In the genomic region with DNA sequence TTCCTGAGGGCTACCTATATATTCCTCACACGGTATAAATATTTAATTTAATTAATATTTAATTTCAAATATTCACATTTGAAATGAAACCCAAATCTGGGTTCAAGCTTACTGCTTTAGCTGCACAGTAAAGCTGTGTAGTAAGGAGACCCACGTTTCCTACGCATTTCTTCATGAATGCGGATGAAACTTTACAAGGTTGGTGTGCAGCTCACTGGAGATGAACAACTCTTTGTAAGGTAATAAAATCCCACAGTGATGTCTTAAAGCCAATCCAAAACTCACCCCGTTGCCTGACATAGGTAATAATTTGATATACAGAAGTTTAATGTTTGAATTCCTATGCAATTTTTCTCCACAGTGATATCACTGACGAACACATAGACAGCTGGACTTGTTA, we compare ENCODE assay signal across 27 mouse cellular contexts. TPM values are rescaled to one million over a fixed set of nuclear protein-coding genes. Genes with fewer than 3 reads are reported as not detected.
"Had no signal": no experiment of that assay in that cellular context is flagged by ENCODE, and none has a peak within 500 bp of the region (broad histone marks: within the 10 kb centered on the region; RNA-seq: fewer than 3 reads in every experiment).

No protein-coding gene starts in this region.

- H3K9ac ChIP-seq: embryonic facial prominence, embryonic 12.5 days; embryonic facial prominence, embryonic 13.5 days; embryonic facial prominence, embryonic 15.5 days; forebrain, embryonic 12.5 days; forebrain, embryonic 13.5 days; forebrain, embryonic 15.5 days; forebrain, postnatal 0 days had no signal

- DNase-seq: cerebellum, adult 9-10 months; cerebellum, adult 9-11 months; cerebellum, postnatal 10 days; cerebellum, postnatal 14 days; cerebellum, postnatal 25 days; cerebellum, postnatal 36 days; embryo, embryonic 11 days; forebrain, postnatal 0 days; gastrocnemius, adult 2 months; gastrocnemius, postnatal 10 days; gastrocnemius, postnatal 14 days; gastrocnemius, postnatal 25 days; gastrocnemius, postnatal 36 days; heart, adult 11 months; heart, adult 18-20 months; heart, adult 2 months had no signal

- H3K4me3 ChIP-seq: embryonic facial prominence, embryonic 10.5 days; embryonic facial prominence, embryonic 12.5 days; embryonic facial prominence, embryonic 13.5 days; embryonic facial prominence, embryonic 15.5 days; erythroblast, embryonic 14.5 days; forebrain, embryonic 10.5 days; forebrain, embryonic 12.5 days; forebrain, embryonic 13.5 days; forebrain, embryonic 15.5 days; gastrocnemius, adult 2 months; heart, adult 2 months; heart, embryonic 10.5 days had no signal

- H3K27me3 ChIP-seq: embryonic facial prominence, embryonic 12.5 days; embryonic facial prominence, embryonic 13.5 days; embryonic facial prominence, embryonic 15.5 days; forebrain, embryonic 12.5 days; forebrain, embryonic 13.5 days; forebrain, embryonic 15.5 days had no signal

- H3K9me3 ChIP-seq: embryonic facial prominence, embryonic 10.5 days; embryonic facial prominence, embryonic 12.5 days; embryonic facial prominence, embryonic 13.5 days; embryonic facial prominence, embryonic 15.5 days; forebrain, embryonic 10.5 days; forebrain, embryonic 12.5 days; forebrain, embryonic 13.5 days; forebrain, embryonic 15.5 days; heart, embryonic 10.5 days had no signal

- H3K4me2 ChIP-seq: embryonic facial prominence, embryonic 12.5 days; embryonic facial prominence, embryonic 13.5 days; embryonic facial prominence, embryonic 15.5 days; forebrain, embryonic 12.5 days; forebrain, embryonic 13.5 days; forebrain, embryonic 15.5 days had no signal

- H3K27ac ChIP-seq: embryonic facial prominence, embryonic 10.5 days; embryonic facial prominence, embryonic 12.5 days; embryonic facial prominence, embryonic 13.5 days; embryonic facial prominence, embryonic 15.5 days; forebrain, embryonic 10.5 days; forebrain, embryonic 12.5 days; forebrain, embryonic 13.5 days; forebrain, embryonic 15.5 days; gastrocnemius, adult 2 months; heart, adult 2 months; heart, embryonic 10.5 days had no signal

- H3K4me1 ChIP-seq: embryonic facial prominence, embryonic 10.5 days; embryonic facial prominence, embryonic 12.5 days; embryonic facial prominence, embryonic 13.5 days; embryonic facial prominence, embryonic 15.5 days; forebrain, embryonic 10.5 days; forebrain, embryonic 12.5 days; forebrain, embryonic 13.5 days; forebrain, embryonic 15.5 days; heart, embryonic 10.5 days had no signal

RNA-seq across cellular contexts. Expression of a gene that starts 58.9 kb away (rescaled TPM):
- total RNA-seq: granulocyte monocyte progenitor cell, adult 5-6 weeks had no signal
- polyA plus RNA-seq: erythroblast, embryonic 14.5 days had no signal
